Mouse (Mus musculus): ENCODE measurements around the gene Kansl3. TPM values are rescaled to one million over a fixed set of nuclear protein-coding genes. Genes with fewer than 3 reads are reported as not detected.

Kansl3 gene
- 10 to 100 TPM; 57.6 to 60.4 TPM for total RNA-seq (2021)
- long read RNA-seq, experiment 1, full-length matches to known transcripts, result 5 of 26 reads
- long read RNA-seq, experiment 1, partial matches to known transcripts, result 6 of 26 reads
- long read RNA-seq, experiment 1, other reads (novel, unspliced or antisense), result 15 of 26 reads
- long read RNA-seq, experiment 2, partial matches to known transcripts, result 13 of 34 reads
- long read RNA-seq, experiment 2, other reads (novel, unspliced or antisense), result 14 of 34 reads

- peak; percentile 88 to 89 for DNase-seq (ENCODE audit: low spot score in 2 of 2)
Measured at GRCm38 (mm10) chr1:36368969-36369645, at the start of gene Kansl3. Kansl3 (minus strand) TSS chr1:36369181.

DNA sequence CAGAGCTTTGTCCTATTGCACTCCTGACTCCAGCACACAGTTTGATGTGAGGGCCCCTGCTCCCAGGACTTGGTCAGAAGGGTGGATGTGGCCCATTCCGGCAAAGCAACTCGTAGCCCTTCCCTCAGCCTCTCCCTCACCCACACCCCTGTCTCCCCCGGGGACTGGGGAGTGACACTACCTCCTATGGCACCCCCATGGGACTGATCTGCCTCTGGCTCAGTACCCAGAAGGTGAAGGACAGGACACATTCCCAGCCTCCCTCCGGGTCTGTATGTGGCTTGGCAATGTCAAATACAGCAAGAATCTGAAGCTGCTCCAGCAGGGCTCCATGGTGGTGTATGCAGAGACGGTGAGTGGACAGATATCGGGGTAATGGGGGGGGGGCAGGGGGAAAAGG lies 35.5 kb upstream of the Kansl3 start:
- no peak for DNase-seq (ENCODE audit: low spot score in 2 of 2)

GRCm38 (mm10) chr1:36401509-36401908 lies 32.5 kb upstream of the Kansl3 start:
- peak in 1 of 2 experiments; percentile 52 for DNase-seq (ENCODE audit: low spot score in 2 of 2)

- DNase-seq (ENCODE audit: low spot score in 2 of 2), result no peak
Measured at GRCm38 (mm10) chr1:36397041-36397440, 28.1 kb upstream of the Kansl3 start.

- DNase-seq (ENCODE audit: low spot score in 2 of 2), result no peak
Measured at GRCm38 (mm10) chr1:36379582-36379981, 10.6 kb upstream of the Kansl3 start.

DNA sequence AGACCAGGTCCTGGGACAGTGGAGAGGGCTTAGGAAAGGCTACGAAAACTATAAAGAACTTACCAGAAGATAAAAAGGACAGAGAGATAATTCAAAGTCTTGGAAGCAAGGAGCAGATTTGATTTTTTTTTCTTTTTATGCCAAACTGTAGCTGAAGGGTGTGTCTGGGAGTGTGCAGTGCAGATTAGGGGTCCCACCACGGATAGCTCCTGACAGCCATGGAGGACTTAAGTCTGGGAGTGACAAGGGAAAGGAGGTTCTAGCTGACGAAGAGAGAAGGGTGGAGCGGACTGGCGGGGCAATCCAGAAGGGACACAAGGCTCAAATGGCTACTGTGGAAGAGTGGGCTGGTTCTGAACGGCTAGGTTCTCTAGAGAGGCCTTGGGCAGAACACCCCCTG lies 9.9 kb upstream of the Kansl3 start:
- no peak for DNase-seq (ENCODE audit: low spot score in 2 of 2)

DNA sequence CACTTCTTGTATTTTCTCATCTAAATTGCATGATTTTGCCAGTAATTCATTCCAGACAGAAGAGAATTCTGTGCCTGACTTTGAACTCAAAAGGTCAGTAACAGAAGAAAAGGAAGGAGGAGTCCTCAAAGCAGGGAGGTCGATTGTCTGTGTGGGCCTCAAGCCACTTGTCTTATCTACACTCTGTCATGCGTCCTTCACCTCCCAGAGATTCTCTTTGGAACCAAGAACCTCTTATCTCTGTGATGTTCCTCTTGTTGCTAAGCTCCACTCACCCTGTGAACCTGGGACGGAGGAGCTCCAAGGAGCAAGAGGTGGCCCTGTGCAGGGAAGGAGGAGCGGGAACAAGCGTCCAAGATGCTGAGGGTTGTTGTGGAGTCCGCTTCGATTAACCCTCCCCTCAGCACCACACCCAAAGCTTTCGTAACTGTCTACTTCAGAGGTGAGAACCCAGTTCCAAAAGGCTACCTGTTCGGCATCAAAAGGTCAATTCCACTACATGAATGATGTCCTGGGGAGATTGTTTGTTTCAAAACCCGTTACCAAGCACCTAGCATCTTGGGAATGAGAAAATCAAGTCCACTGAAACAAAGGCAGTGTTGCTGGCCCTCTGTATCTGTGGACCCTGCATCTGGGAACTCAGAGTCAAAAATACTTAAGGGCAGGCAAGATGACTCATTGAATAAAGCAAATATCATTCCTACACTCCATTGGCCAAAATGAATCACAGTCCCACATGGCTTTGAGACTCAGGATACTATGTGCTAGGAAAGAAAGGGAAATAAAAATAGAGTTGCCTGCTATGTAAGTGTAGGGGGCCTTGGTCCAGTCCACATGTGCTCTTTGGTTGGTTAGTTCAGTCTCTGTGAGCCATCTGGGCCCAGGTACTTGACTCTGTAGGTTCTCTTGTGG lies 3.2 kb upstream of the Kansl3 start, which contains the start of gene Fer1l5:
TSS of gene Fer1l5 (plus strand) at position 358 of the 912 bp plus-strand sequence.
- no peak for DNase-seq (ENCODE audit: low spot score in 2 of 2)

DNA sequence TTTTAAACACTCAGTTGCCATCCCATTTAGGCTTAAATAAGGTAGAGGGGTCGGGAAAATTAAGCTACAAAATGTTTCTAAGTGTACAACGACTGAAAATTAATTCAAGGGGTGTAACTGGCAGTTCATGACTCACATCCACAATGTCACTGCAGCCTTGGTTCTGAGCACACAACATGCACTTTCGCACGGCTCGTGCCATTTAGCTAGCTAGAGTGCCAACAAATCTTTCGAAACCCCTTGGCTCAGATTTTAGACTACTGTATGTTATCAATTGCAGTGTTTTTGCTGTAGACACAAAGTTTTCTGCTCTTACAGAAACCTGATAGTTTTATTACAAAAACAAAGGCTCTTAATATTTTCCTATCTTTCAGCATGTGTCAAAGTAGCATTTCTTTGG lies 1.9 kb upstream of the Kansl3 start:
- no peak for DNase-seq (ENCODE audit: low spot score in 2 of 2)

GRCm38 (mm10) chr1:36368112-36368968 lies 641 bp downstream of the Kansl3 start:
- DNase-seq (ENCODE audit: low spot score in 2 of 2), result peak; percentile 14 to 28

DNA sequence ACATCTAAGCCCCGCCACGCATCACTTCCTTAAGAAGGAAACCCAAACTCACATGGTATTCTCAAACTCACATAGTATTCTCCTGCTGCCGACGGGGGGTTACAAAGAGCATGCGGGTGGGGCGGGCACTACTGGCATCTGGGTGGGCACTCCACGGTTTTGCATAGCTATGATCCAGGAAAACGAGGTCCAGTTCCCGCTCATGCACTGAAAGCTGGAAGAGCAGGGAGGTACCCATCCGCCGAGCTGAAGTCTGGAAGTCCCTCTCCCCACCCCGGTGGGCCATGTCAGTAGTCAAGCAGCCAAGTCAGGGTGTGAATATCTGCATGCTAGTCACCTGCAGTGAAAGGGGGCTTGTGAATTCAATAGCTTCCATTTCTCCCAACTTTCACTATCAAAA lies 1.3 kb downstream of the Kansl3 start:
- no peak for DNase-seq (ENCODE audit: low spot score in 2 of 2)

- DNase-seq (ENCODE audit: low spot score in 2 of 2), result no peak
Measured at GRCm38 (mm10) chr1:36356955-36357695, 11.9 kb downstream of the Kansl3 start.

DNA sequence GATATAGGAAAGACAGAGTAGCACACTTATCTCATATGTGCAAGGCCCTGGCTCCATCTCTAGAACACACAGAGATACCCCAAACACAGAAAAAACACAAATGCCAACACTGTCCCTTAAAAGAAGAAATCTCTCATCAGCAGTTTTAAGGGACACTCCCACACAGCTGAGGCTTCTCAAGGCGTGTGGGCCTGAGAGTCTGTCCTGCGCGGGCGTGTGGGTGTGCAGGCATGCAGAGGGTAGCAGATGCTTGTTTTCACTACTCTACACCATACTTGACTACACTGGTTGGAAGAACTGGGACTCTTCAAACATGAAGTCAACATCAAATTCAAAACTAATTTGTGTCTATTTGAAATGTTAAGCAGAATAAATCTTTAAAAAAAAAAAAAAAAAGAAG lies 16.6 kb downstream of the Kansl3 start:
- DNase-seq (ENCODE audit: low spot score in 2 of 2), result peak in 1 of 2 experiments; percentile 31

DNA sequence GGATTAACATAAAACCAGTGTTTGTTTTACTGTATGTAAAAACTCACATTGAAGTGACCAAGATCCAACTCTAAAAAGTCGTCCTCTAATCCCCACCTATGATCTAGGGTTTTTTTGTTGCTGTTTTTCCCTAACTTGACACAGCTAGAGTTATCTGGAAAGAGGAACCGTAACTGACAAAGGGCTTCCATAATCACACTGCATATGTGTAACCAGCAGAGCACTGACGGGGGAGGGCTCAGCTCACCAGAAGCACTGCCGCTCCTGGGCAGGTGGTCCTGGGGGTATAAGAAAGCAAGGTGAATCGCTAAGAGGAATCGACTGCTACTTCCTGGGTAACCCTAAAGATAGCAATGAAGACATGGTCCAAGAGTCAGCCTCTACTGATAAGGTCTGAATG lies 26.4 kb downstream of the Kansl3 start:
- no peak for DNase-seq (ENCODE audit: low spot score in 2 of 2)

DNA sequence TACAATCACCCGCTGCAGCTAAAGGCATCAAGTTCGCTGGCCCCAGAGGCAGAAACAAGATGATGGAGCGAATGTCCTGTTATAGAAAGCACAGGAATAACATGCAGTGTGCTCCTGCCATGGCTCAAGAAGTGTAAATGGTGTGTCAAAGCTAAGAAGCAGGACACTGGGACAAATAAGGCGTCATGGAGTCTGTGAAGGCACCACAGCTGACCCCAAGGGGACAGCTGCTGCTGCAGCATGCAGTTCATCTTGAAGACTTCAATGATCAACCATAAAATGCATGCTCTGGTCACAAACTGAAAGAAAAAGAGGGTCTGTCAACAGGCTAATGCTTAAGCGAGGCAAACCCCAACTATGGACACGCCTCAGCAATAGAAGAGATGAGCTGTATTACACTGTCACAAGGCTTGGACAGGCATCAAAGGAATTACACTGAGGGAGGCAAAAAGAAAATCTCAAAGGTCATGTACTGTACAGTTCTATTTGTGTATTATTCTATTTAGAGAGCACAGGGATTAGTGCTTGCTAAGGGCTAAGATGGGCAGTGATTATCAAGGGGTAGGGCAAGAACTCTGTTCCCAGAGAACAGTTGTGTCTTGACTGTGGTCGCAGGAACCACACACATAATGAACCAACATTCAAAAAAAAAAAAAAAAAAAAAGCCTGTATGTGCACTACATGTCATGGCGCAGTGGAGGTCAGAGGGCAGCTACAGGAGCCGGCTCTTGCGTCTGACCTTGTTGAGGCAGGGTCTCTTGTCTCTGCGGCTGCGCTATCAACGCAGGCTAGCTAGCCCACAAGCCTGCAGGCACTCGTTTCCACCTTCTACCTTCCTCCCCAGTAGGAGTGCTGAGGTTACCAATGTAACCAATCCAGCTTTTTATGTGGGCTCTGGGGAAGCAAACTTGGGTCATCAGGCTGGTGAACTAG lies 35.8 kb downstream of the Kansl3 start:
- DNase-seq (ENCODE audit: low spot score in 2 of 2), result no peak

DNA sequence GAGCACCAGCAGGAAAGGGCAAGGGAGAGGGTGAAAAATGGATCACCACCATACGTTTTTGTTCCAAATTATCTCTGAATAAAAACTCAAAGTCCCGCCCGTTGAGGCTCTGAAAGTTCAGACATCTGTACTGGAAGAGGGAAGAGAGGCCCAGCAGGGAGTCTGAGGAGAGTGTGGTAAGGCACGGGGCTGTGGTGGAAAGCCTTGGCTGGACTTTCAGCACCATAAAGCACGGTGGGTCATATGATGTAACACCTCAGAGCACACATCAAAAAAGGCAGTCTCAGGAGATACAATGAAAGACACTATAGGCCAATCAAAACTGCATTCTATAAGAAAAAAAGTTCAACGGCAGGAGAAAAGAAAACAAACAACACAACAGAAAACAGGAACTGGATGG lies 37.2 kb downstream of the Kansl3 start:
- no peak for DNase-seq (ENCODE audit: low spot score in 2 of 2)

GRCm38 (mm10) chr1:36326815-36327214 lies 42.2 kb downstream of the Kansl3 start:
- DNase-seq (ENCODE audit: low spot score in 2 of 2), result peak in 1 of 2 experiments; percentile 65

GRCm38 (mm10) chr1:36325900-36326321 lies 43.1 kb downstream of the Kansl3 start:
- no peak for DNase-seq (ENCODE audit: low spot score in 2 of 2)

DNA sequence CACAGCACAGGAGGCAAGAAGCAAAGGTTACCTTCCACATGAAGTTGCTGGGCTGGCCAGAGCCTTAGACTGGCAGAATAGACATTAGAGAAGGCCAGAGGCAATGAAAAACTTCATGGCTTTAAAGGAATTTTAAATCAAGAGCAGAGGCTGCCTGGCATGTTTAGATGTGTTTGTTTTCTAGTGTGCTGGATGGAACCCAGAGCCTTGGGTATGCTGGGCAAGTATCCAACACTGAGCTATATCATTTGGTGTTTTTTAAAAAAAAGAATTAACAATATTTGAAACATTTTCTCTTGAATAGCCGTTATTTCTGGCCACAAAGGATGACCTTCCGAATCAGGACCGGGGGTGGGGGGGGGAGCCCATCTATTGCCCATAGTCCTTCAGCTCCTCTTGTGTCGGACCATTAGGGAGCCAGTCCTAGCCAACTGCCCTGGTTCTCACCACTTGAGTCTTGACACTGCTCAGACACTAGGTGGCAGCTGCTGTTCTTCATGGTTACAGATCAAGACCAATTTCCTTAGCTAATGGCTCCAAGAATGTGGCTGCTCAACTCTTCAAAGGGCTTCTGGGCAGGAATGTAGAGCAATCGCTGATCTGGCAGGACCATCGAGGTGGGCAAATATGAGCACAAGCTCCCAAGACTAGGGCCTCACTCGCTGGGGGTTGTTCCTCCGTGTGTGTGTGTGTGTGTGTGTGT lies 45.1 kb downstream of the Kansl3 start:
- DNase-seq (ENCODE audit: low spot score in 2 of 2), result peak; percentile 39 to 69
